Mouse (Mus musculus) hindbrain, embryonic 16.5 days (tissue): ENCODE results near the gene Coro1b. TPM values are rescaled to one million over a fixed set of nuclear protein-coding genes. Genes with fewer than 3 reads are reported as not detected.
"Not testable (repeated sequence)": the region's sequence is repeated elsewhere in the genome, so short reads cannot be mapped to it uniquely, and the experiment has no call there.

ENCODE experiments used
- ATAC-seq: fragments of 200-750 bp; cut with Nextera tagmentation; 2 replicates; pipeline ENCODE4 v1.8.0; 2017; ENCODE audit warnings: moderate TSS enrichment, moderate library complexity
- H3K27ac ChIP-seq: fragments of 300-500 bp; sonication (generic); 2 replicates; pipeline ENCODE4 v1.5.1; 2014; ENCODE audit warnings: low read depth, mild to moderate bottlenecking, control low read depth, low read length, moderate library complexity
- H3K27me3 ChIP-seq: fragments of 300-500 bp; sonication (generic); replicated peaks from 2 replicates; pipeline ENCODE4 v1.6.1; 2014; ENCODE audit warnings: low read length; ENCODE audit not compliant: control insufficient read depth, insufficient read depth
- H3K36me3 ChIP-seq: fragments of 300-500 bp; sonication (generic); 2 replicates; pipeline ENCODE4 v1.6.1; 2014; ENCODE audit warnings: mild to moderate bottlenecking, low read length, moderate library complexity, mixed read lengths; ENCODE audit not compliant: control insufficient read depth, insufficient read depth
- H3K4me1 ChIP-seq: fragments of 300-500 bp; sonication (generic); 2 replicates; pipeline ENCODE4 v1.6.1; 2014; ENCODE audit warnings: low read depth, low read length; ENCODE audit not compliant: control insufficient read depth, insufficient read depth
- H3K4me2 ChIP-seq: fragments of 300-500 bp; sonication (generic); 2 replicates; pipeline ENCODE4 v1.6.1; 2014; ENCODE audit warnings: mild to moderate bottlenecking, low read length, control low read depth, moderate library complexity
- H3K4me3 ChIP-seq: fragments of 300-500 bp; sonication (generic); 2 replicates; pipeline ENCODE4 v1.5.1; 2014; ENCODE audit warnings: mild to moderate bottlenecking, low read length, control low read depth, moderate library complexity
- H3K9ac ChIP-seq: fragments of 300-500 bp; sonication (generic); 2 replicates; pipeline ENCODE4 v1.6.1; 2014; ENCODE audit warnings: low read depth, mild to moderate bottlenecking, control low read depth, low read length, moderate library complexity
- H3K9me3 ChIP-seq: fragments of 300-500 bp; sonication (generic); 2 replicates; pipeline ENCODE4 v1.6.1; 2014; ENCODE audit warnings: mild to moderate bottlenecking, low read length, moderate library complexity; ENCODE audit not compliant: control insufficient read depth
- WGBS: fragments of 180-500 bp; shearing (Covaris S2); extraction: QIAGEN DNeasy Blood & Tissue Kit; methylation state at CpG from one replicate; pipeline ENCODE4 v1.1.7; 2014; 5-methylcytosine and 5-hydroxymethylcytosine counted together
- polyA plus RNA-seq: library from polyadenylated mRNA; unstranded; fragments of >200 nt; fragmentation: Nextera tagmentation; extraction: Ambion mirVana; gene quantifications from 2 replicates; pipeline ENCODE4 v1.2.1, GENCODE M21; 2015

Coro1b gene
- polyA plus RNA-seq, 1 experiment from 2014 or later: 122 TPM

DNA sequence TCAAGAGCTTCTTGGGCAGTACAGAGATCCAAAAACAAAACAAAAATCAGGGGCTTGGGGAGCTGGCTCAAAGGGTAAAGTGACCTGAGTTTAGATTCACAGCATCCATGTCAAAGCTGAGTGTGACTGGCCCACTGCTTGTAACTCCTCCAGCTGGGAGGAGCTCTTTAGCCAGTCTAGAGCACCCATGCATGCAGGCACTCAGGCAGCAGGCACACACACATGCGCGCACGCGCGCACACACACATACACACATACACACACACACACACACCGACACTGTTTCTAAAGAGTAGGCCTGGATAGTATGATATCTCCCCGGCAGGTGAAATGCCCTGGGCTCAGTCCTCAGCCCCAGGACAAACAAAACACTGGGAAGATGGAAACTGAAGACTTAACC lies 31.4 kb upstream of the Coro1b start:
- no peak overlapping the region for H3K4me3 ChIP-seq
- no peak overlapping the region for H3K4me2 ChIP-seq
- peaks cover 33% of the 10 kb centered on the region for H3K36me3 ChIP-seq
- no peak overlapping the region for H3K27ac ChIP-seq
- no peak for ATAC-seq
- peaks cover 9% of the 10 kb centered on the region for H3K4me1 ChIP-seq
- no peak overlapping the region for H3K9ac ChIP-seq
- H3K9me3 ChIP-seq: no peaks in the 10 kb centered on the region
- H3K27me3 ChIP-seq: no peaks in the 10 kb centered on the region
- 93% methylated on average over 7 of the region's 7 CpGs for WGBS

DNA sequence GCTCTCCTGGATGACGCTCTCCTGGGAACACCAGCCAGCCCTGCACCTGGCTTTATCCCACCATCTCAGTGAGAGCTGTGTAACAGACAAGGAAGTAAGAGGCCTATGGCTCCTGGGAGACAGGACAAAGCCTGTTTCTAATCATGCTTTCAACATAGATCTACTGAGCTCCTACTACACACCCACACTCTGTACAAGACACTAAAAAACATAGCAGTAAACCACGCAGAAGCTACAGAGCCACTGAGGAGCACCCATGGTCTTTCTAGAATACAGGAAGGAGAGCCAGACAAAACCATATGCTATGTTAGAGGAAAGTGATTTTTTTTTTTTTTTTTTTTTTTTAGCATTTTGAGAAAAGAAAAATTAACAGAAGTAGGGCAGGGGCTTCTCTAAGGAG lies 30.1 kb upstream of the Coro1b start:
- peaks cover 9% of the 10 kb centered on the region for H3K4me1 ChIP-seq
- no peaks in the 10 kb centered on the region for H3K27me3 ChIP-seq
- H3K4me2 ChIP-seq: no peak overlapping the region
- no peak overlapping the region for H3K4me3 ChIP-seq
- 92% methylated on average over 2 of the region's 2 CpGs for WGBS
- no peak overlapping the region for H3K27ac ChIP-seq
- ATAC-seq: no peak
- H3K9ac ChIP-seq: no peak overlapping the region
- H3K9me3 ChIP-seq: no peaks in the 10 kb centered on the region
- H3K36me3 ChIP-seq: peaks cover 25% of the 10 kb centered on the region

DNA sequence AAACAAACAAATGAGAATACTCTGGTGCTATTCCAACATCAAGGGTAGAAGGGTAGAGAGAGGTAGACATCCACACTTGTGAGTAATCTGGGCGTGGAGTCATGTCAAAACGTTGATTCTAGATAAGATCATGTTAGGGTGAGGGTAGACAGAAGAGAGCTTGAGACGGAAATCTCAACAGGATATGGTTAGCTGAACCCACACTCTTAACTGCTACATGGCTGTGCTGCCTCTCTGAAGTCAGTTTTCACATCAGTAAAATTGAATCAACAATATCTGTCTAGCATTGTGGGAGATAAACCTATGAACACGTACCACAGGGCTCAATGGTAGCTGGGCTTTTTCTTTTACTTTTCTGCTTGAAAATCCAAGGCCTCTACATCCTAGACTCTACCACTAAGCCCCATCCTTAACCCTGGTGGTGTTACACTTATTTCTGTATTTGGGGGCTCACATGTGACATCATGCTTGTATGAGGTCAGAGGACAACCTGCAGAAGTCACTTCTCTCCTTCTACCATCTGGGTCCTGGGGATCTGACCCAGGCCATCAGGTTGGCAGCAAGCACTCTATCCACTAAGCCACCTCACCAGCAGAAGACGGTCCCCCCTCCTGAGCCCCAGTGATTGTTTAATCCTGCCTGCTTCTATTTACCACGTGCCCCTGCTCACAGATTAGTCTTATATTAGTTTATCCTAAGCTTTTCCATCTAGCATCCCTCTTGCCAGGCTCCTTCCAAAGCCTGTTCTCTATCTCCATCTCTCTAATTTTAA lies 28.5 kb upstream of the Coro1b start:
- H3K27me3 ChIP-seq: no peaks in the 10 kb centered on the region
- no peaks in the 10 kb centered on the region for H3K9me3 ChIP-seq
- H3K27ac ChIP-seq: no peak overlapping the region
- peak overlapping the region; percentile 56 for H3K4me2 ChIP-seq
- peaks cover 13% of the 10 kb centered on the region for H3K36me3 ChIP-seq
- H3K9ac ChIP-seq: no peak overlapping the region
- peaks cover 9% of the 10 kb centered on the region for H3K4me1 ChIP-seq
- H3K4me3 ChIP-seq: no peak overlapping the region
- WGBS: 94% methylated on average over 6 of the region's 6 CpGs
- ATAC-seq: no peak

DNA sequence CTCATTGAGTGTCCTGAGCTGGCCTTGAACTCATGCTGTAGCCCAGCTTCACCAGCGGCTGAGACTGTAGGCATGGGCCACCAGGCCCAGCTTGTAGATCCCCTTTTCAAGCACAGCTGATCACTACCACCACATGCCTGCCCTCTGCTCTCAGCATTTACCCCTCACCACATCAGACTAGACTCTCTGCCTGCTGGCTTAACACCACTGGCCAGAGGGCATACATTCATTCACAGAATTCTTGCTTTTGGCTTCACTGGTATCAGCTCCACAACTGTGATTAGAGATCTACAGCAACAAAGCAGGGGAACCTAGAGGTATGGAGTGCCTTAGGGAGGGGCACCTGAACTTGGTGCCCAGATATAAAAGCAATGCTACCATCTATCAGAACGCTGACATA lies 27.9 kb upstream of the Coro1b start:
- H3K9ac ChIP-seq: 0 out of 2 replicates have a peak overlapping the region, but pooled peaks have one; percentile 18
- peak overlapping the region; percentile 91; the same call in 1 of the 2 replicates for H3K27ac ChIP-seq
- H3K27me3 ChIP-seq: no peaks in the 10 kb centered on the region
- H3K36me3 ChIP-seq: peaks cover 8% of the 10 kb centered on the region
- H3K4me3 ChIP-seq: peak overlapping the region; percentile 60
- no peak for ATAC-seq
- H3K9me3 ChIP-seq: no peaks in the 10 kb centered on the region
- peak overlapping the region; percentile 56 for H3K4me2 ChIP-seq
- peaks cover 9% of the 10 kb centered on the region for H3K4me1 ChIP-seq
- WGBS: 94% methylated on average over 2 of the region's 2 CpGs

DNA sequence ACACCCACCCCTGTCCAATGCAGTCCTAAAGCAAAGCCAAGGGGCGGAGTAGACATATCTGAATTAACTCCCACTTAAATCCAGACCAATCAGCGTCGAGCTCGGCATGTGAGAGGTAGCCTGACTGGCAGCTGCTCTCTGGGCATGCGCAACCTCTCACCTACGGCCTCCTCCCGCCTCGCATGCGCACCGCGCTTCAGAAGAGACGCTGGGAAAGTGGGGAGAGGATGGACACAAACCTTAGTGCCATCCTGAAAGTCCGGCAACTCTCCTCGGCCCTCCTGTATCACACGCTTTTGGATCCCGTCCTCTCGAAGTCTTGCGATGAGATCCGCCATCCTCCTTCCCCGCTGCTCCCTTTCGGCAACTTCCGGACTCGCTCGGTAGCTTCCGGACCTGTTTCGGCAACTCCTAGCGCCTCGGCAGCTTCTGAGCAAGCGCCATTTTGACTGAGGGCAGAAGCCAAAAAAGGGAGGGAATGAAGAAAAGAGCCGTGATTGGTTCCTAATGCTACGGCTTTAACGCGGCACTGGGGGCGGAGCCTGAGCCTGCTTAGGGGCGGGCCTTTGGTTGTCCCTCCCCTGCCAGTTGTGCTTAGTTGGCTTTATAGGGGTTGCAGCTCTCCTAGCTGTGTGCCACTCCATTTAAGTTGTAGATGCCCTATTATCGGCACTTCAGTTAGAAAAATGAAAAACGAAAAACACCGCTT lies 27.2 kb upstream of the Coro1b start:
- peaks cover 9% of the 10 kb centered on the region for H3K4me1 ChIP-seq
- H3K4me2 ChIP-seq: peak overlapping the region; percentile 56
- H3K36me3 ChIP-seq: peaks cover 3% of the 10 kb centered on the region; the same call in 1 of the 2 replicates
- peak overlapping the region; percentile 60 for H3K4me3 ChIP-seq
- ATAC-seq: peak; percentile 86
- H3K9ac ChIP-seq: peak overlapping the region; percentile 74
- H3K27ac ChIP-seq: peak overlapping the region; percentile 91
- H3K9me3 ChIP-seq: no peaks in the 10 kb centered on the region
- no peaks in the 10 kb centered on the region for H3K27me3 ChIP-seq
- 1% methylated on average over 38 of the region's 38 CpGs for WGBS

DNA sequence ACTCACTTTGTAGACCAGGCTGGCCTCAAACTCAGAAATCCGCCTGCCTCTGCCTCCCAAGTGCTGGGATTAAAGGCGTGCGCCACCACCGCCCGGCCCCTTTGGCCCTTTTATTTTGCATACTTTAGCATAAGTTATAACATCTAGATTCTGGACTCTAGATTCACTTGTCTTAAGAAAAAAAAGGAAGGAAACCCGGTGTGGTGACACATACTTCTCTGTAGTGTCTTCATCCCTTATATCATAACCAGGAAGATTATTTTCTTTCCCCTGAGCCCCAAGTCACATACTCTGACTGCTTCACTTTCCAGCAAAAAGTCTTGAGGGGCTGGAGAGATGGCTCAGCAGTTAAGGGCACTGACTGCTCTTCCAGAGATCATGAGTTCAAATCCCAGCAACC lies 26.5 kb upstream of the Coro1b start:
- not testable (repeated sequence) for ATAC-seq, H3K27ac ChIP-seq, H3K27me3 ChIP-seq, H3K9me3 ChIP-seq, H3K36me3 ChIP-seq, H3K4me3 ChIP-seq, H3K9ac ChIP-seq
- 57% methylated on average over 6 of the region's 6 CpGs for WGBS
- Histone ChIP-seq H3K4me2 (peak overlapping the region; percentile 56), H3K4me1 (peaks cover 13% of the 10 kb centered on the region)

DNA sequence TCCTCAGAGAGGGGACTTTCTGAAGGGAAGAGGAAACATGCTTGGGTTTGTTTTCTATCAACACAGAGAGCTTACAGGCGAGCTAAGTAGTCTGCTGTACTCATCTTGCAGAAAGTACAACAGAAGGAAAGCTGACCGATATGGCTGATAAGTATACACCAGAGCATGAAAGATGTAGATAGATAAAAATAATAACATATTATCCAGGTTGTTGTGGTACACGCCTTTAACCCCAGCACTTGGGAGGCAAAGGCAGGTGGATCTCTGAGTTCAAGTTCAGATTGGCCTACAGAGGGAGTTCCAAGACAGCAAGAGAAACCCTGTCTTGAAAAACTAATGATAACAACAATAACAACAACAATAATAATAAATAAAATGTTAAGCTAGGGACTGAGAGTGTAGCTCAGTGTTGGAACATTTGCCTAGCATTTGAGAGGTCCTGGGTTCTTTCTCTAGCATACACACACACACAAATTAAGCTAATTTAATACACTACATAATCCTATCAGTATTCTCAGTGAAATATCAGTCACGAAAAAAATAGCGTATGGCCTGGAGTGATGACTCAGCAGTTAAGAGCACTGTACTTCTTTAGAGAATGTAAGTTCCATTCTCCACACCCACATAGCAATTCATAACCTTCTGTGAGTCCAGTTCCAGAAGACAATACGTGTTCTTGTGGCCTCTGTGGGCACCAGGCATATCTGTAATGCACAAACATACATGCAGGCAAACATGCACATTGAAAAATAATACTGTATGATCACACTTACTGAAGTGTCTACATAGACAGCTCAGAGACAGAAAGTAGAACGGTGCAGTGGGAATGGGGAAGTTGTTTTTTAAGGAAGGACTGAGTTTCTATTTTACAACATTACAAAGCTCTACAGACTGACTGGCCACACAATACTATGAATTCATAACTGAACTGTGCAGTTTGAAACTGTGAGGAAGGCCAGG lies 25.7 kb upstream of the Coro1b start:
- 84% methylated on average over 7 of the region's 7 CpGs for WGBS

DNA sequence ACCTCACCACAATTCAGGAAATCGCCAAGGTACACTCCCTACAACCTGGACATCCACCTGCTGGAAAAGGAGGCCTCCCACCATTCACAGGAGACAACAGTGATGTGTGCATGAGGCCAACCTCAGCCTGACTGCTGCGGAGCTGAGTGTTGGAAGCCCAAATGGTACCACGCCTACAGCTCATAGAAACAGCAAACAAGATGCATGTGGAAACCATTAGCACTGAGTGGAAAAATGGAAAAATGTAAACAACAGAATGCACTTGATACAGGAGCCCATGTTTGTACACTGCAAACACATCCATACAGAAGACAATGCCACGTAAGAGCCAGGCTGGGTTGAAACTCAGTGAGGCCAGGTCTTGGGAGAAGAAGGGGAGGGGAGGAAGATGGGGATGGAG lies 24.0 kb upstream of the Coro1b start:
- Histone ChIP-seq H3K27me3 (no peaks in the 10 kb centered on the region), H3K4me3 (no peak overlapping the region), H3K9me3 (no peaks in the 10 kb centered on the region), H3K4me2 (no peak overlapping the region), H3K9ac (no peak overlapping the region), H3K27ac (no peak overlapping the region), H3K36me3 (peaks cover 8% of the 10 kb centered on the region), H3K4me1 (peaks cover 19% of the 10 kb centered on the region)
- no peak for ATAC-seq
- 85% methylated on average over 4 of the region's 4 CpGs for WGBS

More for the DNA sequence above, 25.7 kb upstream of the Coro1b start:
- peaks cover 19% of the 10 kb centered on the region for H3K4me1 ChIP-seq
- no peaks in the 10 kb centered on the region for H3K27me3 ChIP-seq
- no peak overlapping the region for H3K4me2 ChIP-seq
- H3K9me3 ChIP-seq: no peaks in the 10 kb centered on the region
- no peak overlapping the region for H3K9ac ChIP-seq
- H3K4me3 ChIP-seq: no peak overlapping the region
- H3K27ac ChIP-seq: no peak overlapping the region
- no peak for ATAC-seq
- H3K36me3 ChIP-seq: peaks cover 3% of the 10 kb centered on the region; the same call in 1 of the 2 replicates
